Mouse (Mus musculus): ENCODE measurements at regions not wholly inside any gene's neighbourhood (a gene's known extent, or its start where the extent isn't known, plus 50 kb on each side); places are given as distances from the start of the nearest gene placed in this dataset.
A peak's percentile ranks its signal among the peaks of the same experiment; 100 is the strongest.
"Not testable (repeated sequence)": the region's sequence is repeated elsewhere in the genome, so short reads cannot be mapped to it uniquely, and the experiment has no call there.

- no peak for DNase-seq
Measured at GRCm38 (mm10) chr14:35740845-35741244, 70.9 kb downstream of the 4930596D02Rik start.

DNA sequence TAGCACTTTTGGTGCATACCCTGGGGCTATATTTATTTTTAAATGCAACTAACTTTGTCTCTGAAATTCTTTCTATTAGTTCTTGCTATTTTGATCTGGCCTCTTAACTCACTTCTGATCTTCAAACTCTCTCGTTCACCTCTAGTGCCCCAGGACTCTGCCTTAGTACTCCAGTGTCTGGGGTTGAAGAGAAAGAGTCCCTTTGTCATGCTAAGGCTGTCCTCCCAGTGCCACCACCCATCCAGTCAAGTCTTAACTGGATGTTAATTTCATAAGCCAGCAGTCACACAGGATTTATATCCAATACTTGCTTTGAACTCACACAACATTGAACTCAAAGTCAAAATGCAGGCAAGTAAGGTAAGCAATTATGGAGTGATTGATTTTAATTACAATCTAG lies 81.1 kb downstream of the 4930596D02Rik start:
- no peak for DNase-seq

- DNase-seq = no peak
Measured at GRCm38 (mm10) chr14:35685211-35685610, 126.6 kb downstream of the 4930596D02Rik start.

DNA sequence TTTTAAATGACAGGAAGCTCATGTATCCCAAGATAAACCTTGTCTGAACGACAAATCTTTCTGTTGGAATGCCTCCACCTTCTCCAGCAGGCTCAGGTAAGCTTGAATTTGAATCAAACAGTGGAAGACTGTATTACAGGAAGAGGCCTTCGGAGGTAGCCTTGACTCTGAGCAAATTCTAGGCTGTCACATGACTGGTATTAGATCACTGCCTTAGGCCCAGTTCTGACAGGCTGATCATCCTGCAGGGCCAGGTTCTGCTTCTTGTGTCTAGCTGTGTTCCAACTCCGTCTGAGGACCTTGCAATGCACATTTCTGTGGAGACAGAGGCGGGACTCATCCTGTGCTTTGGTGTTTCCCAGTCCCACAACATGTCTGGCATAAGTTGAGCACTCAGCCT lies 138.7 kb downstream of the 4930596D02Rik start:
- DNase-seq = peak; percentile 1

- no peak for DNase-seq
Measured at GRCm38 (mm10) chr14:35650381-35650780, 161.4 kb downstream of the 4930596D02Rik start.

DNA sequence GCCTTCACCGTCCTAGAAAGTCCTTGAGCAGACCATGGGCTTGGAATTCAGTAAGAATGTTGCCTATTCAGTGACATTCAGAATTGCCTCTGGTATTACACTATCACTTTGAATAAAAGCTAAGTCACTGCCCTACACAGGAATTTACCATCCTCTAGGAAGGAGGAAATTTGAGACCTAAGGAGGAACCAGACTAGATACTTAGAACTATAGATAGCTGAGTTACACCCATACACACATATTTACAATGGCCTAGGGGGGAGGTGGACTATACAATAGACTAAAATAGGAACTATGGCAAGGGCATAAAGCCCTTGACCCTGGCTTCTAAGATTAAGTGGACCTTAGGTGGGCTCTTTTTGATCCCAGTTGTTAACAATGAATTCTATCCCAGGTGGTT lies 162.1 kb downstream of the 4930596D02Rik start:
- DNase-seq = not testable (repeated sequence)
